Mouse (Mus musculus) heart, embryonic 10.5 days (tissue): ENCODE results near the gene Flt1. TPM values are rescaled to one million over a fixed set of nuclear protein-coding genes. Genes with fewer than 3 reads are reported as not detected.
A peak's percentile ranks its signal among the peaks of the same experiment; 100 is the strongest.

Experiments
- DNase-seq: peaks from one replicate; pipeline ENCODE4 v3.0.0-alpha.2; 2017; ENCODE audit warnings: low spot score
- H3K27ac ChIP-seq: fragments of 300-500 bp; sonication (generic); 2 replicates; pipeline ENCODE4 v1.5.1; 2016; ENCODE audit warnings: mild to moderate bottlenecking
- H3K27me3 ChIP-seq: fragments of 300-500 bp; sonication (generic); 2 replicates; pipeline ENCODE4 v1.6.1; 2016; ENCODE audit warnings: mild to moderate bottlenecking; ENCODE audit not compliant: poor library complexity, insufficient read depth, severe bottlenecking
- H3K36me3 ChIP-seq: fragments of 300-500 bp; sonication (generic); 2 replicates; pipeline ENCODE4 v1.6.1; 2016; ENCODE audit warnings: mild to moderate bottlenecking, moderate library complexity
- H3K4me1 ChIP-seq: fragments of 300-500 bp; sonication (generic); 2 replicates; pipeline ENCODE4 v1.6.1; 2016; ENCODE audit warnings: mild to moderate bottlenecking
- H3K4me3 ChIP-seq: fragments of 300-500 bp; sonication (generic); 2 replicates; pipeline ENCODE4 v1.5.1; 2016; ENCODE audit warnings: mild to moderate bottlenecking, moderate library complexity
- H3K9me3 ChIP-seq: fragments of 300-500 bp; sonication (generic); 2 replicates; pipeline ENCODE4 v1.6.1; 2016; ENCODE audit warnings: mild to moderate bottlenecking, moderate library complexity
- WGBS: fragments of 180-500 bp; shearing (Covaris S2); methylation state at CpG from one replicate; pipeline ENCODE4 v1.1.7; 2016; 5-methylcytosine and 5-hydroxymethylcytosine counted together
- polyA plus RNA-seq: library from polyadenylated mRNA; unstranded; fragments of >200 nt; fragmentation: Nextera tagmentation; extraction: Ambion mirVana; gene quantifications from 2 replicates; pipeline ENCODE4 v1.2.1, GENCODE M21; 2016

The Flt1 gene
- polyA plus RNA-seq, 1 experiment from 2014 or later: 21.6 TPM

- H3K27me3 ChIP-seq: no peaks in the 10 kb centered on the region
- no peaks in the 10 kb centered on the region for H3K36me3 ChIP-seq
- 55% methylated on average over 12 of the region's 12 CpGs for WGBS
- no peak for DNase-seq
- no peaks in the 10 kb centered on the region for H3K9me3 ChIP-seq
- H3K4me3 ChIP-seq: no peak overlapping the region
- peak overlapping the region; percentile 79 for H3K27ac ChIP-seq
- H3K4me1 ChIP-seq: peaks cover 19% of the 10 kb centered on the region
Observed at GRCm38 (mm10) chr5:147645001-147645645, 80.7 kb downstream of the Flt1 start.

GRCm38 (mm10) chr5:147641452-147641851 is 84.4 kb downstream of the Flt1 start:
- H3K4me3 ChIP-seq: no peak overlapping the region
- peaks cover 22% of the 10 kb centered on the region for H3K4me1 ChIP-seq
- no peak for DNase-seq
- no peaks in the 10 kb centered on the region for H3K36me3 ChIP-seq
- H3K27ac ChIP-seq: peak overlapping the region; percentile 43; the same call in 1 of the 2 replicates
- no peaks in the 10 kb centered on the region for H3K27me3 ChIP-seq
- 60% methylated on average over 7 of the region's 7 CpGs for WGBS
- H3K9me3 ChIP-seq: no peaks in the 10 kb centered on the region

DNA sequence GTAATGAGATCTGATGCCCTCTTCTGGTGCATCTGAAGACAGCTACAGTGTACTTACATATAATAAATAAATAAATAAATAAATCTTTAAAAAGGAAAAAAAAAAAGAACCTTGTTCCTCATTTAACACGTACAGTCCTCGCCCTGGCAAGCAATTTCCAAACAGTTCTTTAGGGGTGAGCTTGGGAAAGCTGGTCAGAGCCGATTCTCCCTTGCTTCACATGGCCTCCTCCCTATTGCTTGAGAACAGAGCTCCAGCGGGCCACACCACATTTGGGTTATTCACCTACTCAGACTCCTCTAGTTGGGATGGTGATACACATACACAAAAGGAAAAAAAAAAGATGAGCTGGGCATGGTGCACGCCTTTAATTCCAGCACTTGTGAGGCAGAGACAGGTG is 85.9 kb downstream of the Flt1 start:
- Histone ChIP-seq H3K36me3 (no peaks in the 10 kb centered on the region), H3K4me1 (peaks cover 17% of the 10 kb centered on the region), H3K27me3 (no peaks in the 10 kb centered on the region), H3K27ac (no peak overlapping the region), H3K4me3 (no peak overlapping the region), H3K9me3 (no peaks in the 10 kb centered on the region)
- WGBS: 89% methylated on average over 5 of the region's 5 CpGs
- DNase-seq: no peak

DNA sequence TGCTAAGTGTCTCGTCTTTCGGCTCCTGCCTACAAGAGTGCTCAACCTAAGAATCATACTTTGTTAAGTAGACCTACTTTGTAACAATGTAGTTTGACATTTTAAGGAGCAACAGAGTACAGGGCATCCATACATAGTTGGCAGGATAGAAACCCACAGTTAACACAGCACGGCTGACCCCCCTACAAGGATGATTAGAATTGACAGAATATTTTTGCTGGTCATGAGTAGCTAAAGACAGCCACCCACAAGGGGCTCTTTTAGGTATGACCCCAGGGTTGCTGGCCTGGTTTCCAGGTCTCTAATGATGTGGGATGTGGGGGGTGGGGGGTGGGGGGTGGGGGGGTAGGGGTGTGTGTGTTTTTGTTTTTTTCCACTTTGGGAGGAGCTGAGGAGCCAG is 89.1 kb downstream of the Flt1 start:
- H3K4me3 ChIP-seq: no peak overlapping the region
- DNase-seq: no peak
- peaks cover 20% of the 10 kb centered on the region; the same call in 1 of the 2 replicates for H3K4me1 ChIP-seq
- no peaks in the 10 kb centered on the region for H3K9me3 ChIP-seq
- peaks cover 17% of the 10 kb centered on the region; the same call in 1 of the 2 replicates for H3K36me3 ChIP-seq
- H3K27me3 ChIP-seq: no peaks in the 10 kb centered on the region
- H3K27ac ChIP-seq: no peak overlapping the region
- WGBS: 80% methylated on average over 3 of the region's 3 CpGs

DNA sequence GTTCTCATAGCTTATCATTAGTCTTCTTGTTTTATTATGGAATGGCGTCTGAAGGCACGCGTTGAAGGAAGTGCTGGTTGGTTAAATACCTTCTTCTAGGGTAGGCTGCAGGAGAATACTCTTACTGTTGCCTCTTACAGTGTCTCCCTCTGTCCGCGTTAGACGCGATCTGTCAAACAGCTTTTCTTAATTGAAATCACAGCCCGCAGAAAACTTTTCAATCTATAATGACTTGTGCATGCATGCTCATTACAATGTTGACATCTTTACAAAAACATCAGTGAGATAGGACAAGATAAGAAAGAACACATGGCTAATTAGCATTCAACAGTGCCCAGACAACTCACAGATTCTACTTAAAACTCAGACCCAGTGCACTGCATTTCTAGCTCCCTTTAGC is 89.9 kb downstream of the Flt1 start:
- WGBS: 79% methylated on average over 8 of the region's 8 CpGs
- H3K4me3 ChIP-seq: no peak overlapping the region

DNA sequence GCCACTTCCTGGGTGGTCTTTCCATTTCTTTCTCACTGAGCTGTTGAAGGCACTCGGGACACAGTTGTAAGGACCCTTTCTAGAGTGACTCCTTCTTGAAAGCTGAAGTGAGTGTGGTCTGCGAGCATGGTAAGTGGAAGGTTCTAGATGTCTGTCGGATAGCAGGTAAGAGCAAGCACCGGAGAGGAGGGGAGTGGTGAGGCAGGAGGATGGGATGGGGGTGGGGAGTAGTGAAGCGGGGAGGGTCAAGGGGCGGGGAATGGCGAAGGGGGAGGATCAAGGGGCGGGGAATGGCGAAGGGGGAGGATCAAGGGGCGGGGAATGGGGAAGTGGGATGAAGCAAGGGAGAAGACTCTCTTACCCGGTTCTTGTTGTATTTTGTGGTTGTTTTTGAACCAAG is 91.8 kb downstream of the Flt1 start:
- WGBS: 56% methylated on average over 11 of the region's 11 CpGs
- Histone ChIP-seq H3K4me3 (0 out of 2 replicates have a peak overlapping the region, but pooled peaks have one; percentile 3), H3K27me3 (no peaks in the 10 kb centered on the region), H3K36me3 (peaks cover 17% of the 10 kb centered on the region; the same call in 1 of the 2 replicates), H3K27ac (no peak overlapping the region), H3K9me3 (no peaks in the 10 kb centered on the region), H3K4me1 (peaks cover 23% of the 10 kb centered on the region)
- no peak for DNase-seq

More for the DNA sequence above, 89.9 kb downstream of the Flt1 start:
- Histone ChIP-seq H3K4me1 (peaks cover 17% of the 10 kb centered on the region), H3K27me3 (no peaks in the 10 kb centered on the region), H3K27ac (no peak overlapping the region), H3K9me3 (no peaks in the 10 kb centered on the region), H3K36me3 (peaks cover 17% of the 10 kb centered on the region; the same call in 1 of the 2 replicates)
- DNase-seq: no peak

- Histone ChIP-seq H3K36me3 (peaks cover 17% of the 10 kb centered on the region; the same call in 1 of the 2 replicates), H3K9me3 (no peaks in the 10 kb centered on the region), H3K27me3 (no peaks in the 10 kb centered on the region), H3K27ac (no peak overlapping the region), H3K4me3 (no peak overlapping the region), H3K4me1 (peaks cover 23% of the 10 kb centered on the region)
- DNase-seq: no peak
- WGBS: 61% methylated on average over 4 of the region's 4 CpGs
Observed at GRCm38 (mm10) chr5:147632716-147633115, 93.1 kb downstream of the Flt1 start.

DNA sequence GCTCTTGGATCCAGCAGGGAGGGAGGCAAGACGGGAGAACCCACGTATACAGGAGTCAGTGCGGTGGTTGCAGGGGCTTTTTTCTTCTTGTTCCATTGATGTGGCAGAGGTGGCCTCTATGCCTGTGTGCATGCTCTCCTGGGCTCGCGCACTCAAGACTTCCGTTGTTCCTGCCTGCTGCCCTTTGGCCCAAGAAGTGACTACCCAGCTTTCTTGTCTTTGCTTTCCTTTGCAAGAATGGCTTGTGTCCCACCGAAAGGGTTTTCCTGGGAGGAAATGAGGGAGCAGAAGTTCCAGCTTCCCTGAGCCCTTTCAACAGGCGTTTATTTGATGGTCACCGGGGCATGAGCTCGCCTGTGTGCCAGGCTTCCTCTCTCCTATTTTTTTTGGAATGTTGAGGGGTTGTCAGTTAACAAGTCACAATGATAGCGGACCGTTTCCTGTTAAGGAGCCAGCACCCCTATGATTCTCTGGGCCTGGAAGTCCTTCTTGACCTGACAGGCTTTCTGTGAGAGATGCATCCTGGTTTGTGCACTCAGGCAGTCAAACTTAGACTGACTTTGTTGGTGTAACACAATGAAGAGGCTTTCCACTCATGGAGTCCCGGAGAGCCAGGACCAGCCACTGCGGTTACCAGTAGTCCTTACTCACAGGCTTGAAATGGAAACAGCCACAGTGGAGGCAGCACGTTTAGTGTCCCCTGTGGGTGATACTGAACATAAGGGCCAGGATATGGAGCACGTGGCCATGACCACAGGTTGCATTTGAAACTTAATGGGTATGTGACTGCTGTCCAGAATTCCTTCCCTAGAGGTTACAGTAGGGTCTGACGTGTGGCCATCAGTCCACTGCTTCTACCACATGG is 95.2 kb downstream of the Flt1 start:
- Histone ChIP-seq H3K36me3 (peaks cover 23% of the 10 kb centered on the region; the same call in 1 of the 2 replicates), H3K27ac (no peak overlapping the region), H3K9me3 (no peaks in the 10 kb centered on the region), H3K27me3 (no peaks in the 10 kb centered on the region), H3K4me1 (peaks cover 18% of the 10 kb centered on the region), H3K4me3 (no peak overlapping the region)
- DNase-seq: no peak
- WGBS: 65% methylated on average over 17 of the region's 17 CpGs

DNA sequence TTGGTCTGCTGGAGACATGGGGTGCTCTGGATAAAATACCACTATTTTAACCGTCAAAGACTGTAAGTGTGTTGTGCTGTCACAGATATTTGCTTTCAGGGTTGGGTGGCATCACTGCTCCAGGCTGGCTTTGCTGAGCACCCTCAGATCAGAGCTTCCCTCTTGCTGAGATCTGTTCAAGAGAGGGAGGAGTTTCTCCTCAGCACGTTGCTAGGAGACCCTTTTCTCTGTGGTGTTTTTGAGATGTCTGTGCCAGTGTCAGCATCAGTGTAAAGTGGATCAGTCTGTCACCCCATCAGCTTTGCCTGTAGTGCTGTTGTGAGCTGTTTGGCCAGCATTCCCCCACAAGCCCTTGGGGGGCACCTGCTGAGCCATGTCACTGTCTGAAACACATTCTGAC is 98.9 kb downstream of the Flt1 start:
- H3K27ac ChIP-seq: no peak overlapping the region
- H3K36me3 ChIP-seq: peaks cover 12% of the 10 kb centered on the region; the same call in 1 of the 2 replicates
- no peak overlapping the region for H3K4me3 ChIP-seq
- no peaks in the 10 kb centered on the region for H3K9me3 ChIP-seq
- DNase-seq: no peak
- H3K27me3 ChIP-seq: no peaks in the 10 kb centered on the region
- peaks cover 15% of the 10 kb centered on the region for H3K4me1 ChIP-seq
- WGBS: 54% methylated on average over 2 of the region's 2 CpGs

DNA sequence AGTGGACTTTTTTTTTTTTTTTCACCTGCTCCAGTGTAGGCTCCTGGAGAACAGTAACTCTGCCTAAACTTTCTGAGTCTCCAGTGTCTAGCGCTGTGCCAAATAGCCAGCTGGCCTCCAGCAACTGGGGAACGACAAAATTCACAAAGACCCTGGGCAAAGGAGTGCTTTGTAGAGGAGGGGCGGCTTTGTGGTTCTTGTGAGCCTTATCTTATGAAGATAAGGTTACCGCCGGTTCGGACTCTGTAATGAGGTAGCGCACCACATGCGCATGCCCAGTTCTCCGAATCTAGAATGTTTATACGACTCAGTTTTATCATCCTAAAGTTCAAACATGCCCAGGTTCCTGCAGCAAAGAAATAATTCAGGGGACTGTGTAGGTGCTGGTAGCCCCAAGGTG is 102.1 kb downstream of the Flt1 start:
- DNase-seq: no peak
- Histone ChIP-seq H3K27me3 (no peaks in the 10 kb centered on the region), H3K4me3 (peak overlapping the region; percentile 29), H3K9me3 (no peaks in the 10 kb centered on the region), H3K4me1 (peaks cover 24% of the 10 kb centered on the region; the same call in 1 of the 2 replicates), H3K36me3 (peaks cover 12% of the 10 kb centered on the region; the same call in 1 of the 2 replicates), H3K27ac (0 out of 2 replicates have a peak overlapping the region, but pooled peaks have one; percentile 36)
- 32% methylated on average over 10 of the region's 10 CpGs for WGBS

DNA sequence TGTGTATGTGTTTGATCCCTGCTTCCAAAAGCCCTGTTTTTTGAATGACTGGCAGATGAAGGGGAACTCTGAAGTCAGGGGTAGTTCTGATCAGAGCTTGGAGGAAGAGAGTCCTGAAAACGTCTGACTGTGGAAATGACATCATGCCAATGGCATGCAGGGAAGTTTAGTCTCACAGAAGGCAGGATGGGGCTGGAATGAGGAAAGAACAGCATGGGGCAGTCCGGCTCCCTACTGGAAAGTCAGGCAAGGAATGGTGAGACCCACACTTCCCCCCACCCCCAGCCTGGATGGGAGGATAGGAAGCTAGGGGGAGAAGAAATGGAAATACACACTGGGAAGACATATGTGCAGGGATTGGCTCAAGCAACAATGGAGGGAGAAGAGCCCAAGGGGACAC is 105.6 kb downstream of the Flt1 start:
- WGBS: 12% methylated on average over 2 of the region's 2 CpGs
- Histone ChIP-seq H3K4me1 (peaks cover 27% of the 10 kb centered on the region; the same call in 1 of the 2 replicates), H3K9me3 (no peaks in the 10 kb centered on the region), H3K27me3 (no peaks in the 10 kb centered on the region), H3K36me3 (peaks cover 7% of the 10 kb centered on the region; the same call in 1 of the 2 replicates), H3K4me3 (peak overlapping the region; percentile 25; the same call in 1 of the 2 replicates), H3K27ac (peak overlapping the region; percentile 81)
- peak; percentile 83 for DNase-seq

GRCm38 (mm10) chr5:147618243-147618642 is 107.6 kb downstream of the Flt1 start:
- Histone ChIP-seq H3K4me1 (peaks cover 21% of the 10 kb centered on the region; the same call in 1 of the 2 replicates), H3K27me3 (no peaks in the 10 kb centered on the region), H3K27ac (no peak overlapping the region), H3K4me3 (no peak overlapping the region), H3K36me3 (peaks cover 7% of the 10 kb centered on the region; the same call in 1 of the 2 replicates), H3K9me3 (no peaks in the 10 kb centered on the region)
- DNase-seq: no peak
- WGBS: 79% methylated on average over 10 of the region's 10 CpGs

DNA sequence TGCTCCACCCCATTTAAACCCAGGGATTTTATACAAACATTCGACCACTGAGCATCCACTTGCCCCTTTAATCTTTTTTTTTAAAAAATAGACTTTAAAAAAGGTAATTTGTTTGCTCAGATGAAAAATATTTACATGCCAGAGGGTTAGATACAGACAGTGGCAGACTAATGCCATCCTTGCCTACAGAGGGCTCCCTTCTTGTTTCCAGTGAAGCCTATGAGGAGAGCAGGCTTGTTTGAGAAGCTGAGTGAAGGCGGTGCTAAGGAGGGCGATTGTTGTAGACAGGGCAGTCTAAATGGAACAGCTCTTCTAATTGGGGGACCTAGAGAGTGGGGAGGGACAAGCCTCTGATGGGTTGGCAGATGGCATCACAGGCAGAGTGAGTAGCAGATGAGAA is 109.4 kb downstream of the Flt1 start:
- no peaks in the 10 kb centered on the region for H3K9me3 ChIP-seq
- H3K27ac ChIP-seq: no peak overlapping the region
- WGBS: 59% methylated on average over 3 of the region's 3 CpGs
- no peaks in the 10 kb centered on the region for H3K36me3 ChIP-seq
- H3K27me3 ChIP-seq: no peaks in the 10 kb centered on the region
- DNase-seq: no peak
- H3K4me3 ChIP-seq: no peak overlapping the region
- peaks cover 21% of the 10 kb centered on the region; the same call in 1 of the 2 replicates for H3K4me1 ChIP-seq
